ENCODE assay signal across 16 mouse cellular contexts in the genomic region with DNA sequence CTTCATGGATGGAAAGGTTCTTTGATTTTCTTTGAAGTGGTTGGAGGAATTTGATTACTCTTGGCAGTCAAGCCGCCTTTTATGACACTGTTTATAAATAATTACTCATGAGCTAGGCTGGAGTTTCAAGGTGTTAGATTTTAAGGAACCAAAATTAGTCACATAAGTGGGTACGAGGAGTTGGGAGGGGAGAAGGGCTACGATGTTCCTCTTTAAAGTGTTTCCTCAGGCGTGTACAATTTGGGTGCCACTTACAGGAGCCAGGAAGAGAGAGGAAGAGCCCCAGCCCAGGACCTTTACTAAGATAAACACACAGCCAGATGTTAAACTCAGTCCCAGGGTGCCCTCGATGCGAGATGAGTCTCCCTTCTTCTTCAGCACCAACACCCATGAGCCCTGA. TPM values are rescaled to one million over a fixed set of nuclear protein-coding genes. Genes with fewer than 3 reads are reported as not detected.
"Had no signal": no experiment of that assay in that cellular context is flagged by ENCODE, and none has a peak within 500 bp of the region (broad histone marks: within the 10 kb centered on the region; RNA-seq: fewer than 3 reads in every experiment).

No protein-coding gene starts in this region.

- H3K9me3 ChIP-seq: intestine, embryonic 15.5 days; liver, embryonic 13.5 days; lung, embryonic 15.5 days; megakaryocyte, embryonic 14.5 days; neural tube, embryonic 12.5 days had no signal

- H3K27ac ChIP-seq: intestine, embryonic 15.5 days; liver, embryonic 13.5 days; lung, embryonic 15.5 days; neural tube, embryonic 12.5 days had no signal

- DNase-seq: kidney, adult 18-20 months; kidney, postnatal 10 days; liver; liver, embryonic 13.5 days; liver, postnatal 0 days; lung, postnatal 14 days; retina, postnatal 1 day; right cerebral cortex, postnatal 4 days; spleen, adult 18-20 months; thymus, postnatal 4 days had no signal

- ATAC-seq: intestine, embryonic 15.5 days; liver, postnatal 0 days had no signal

- H3K4me1 ChIP-seq: intestine, embryonic 15.5 days; lung, embryonic 15.5 days had no signal

- H3K4me3 ChIP-seq: intestine, embryonic 15.5 days; liver, embryonic 13.5 days; lung, embryonic 15.5 days; megakaryocyte, embryonic 14.5 days; neural tube, embryonic 12.5 days had no signal

- H3K4me2 ChIP-seq: intestine, embryonic 15.5 days; liver, embryonic 13.5 days; lung, embryonic 15.5 days; midbrain, embryonic 11.5 days; neural tube, embryonic 12.5 days had no signal

- H3K9ac ChIP-seq: intestine, embryonic 15.5 days; liver, postnatal 0 days; lung, embryonic 15.5 days; neural tube, embryonic 12.5 days had no signal

- H3K27me3 ChIP-seq: intestine, embryonic 15.5 days; liver, embryonic 13.5 days; lung, embryonic 15.5 days had no signal

- H3K36me3 ChIP-seq: intestine, embryonic 15.5 days; liver, embryonic 13.5 days; lung, embryonic 15.5 days; neural tube, embryonic 12.5 days had no signal

RNA-seq across cellular contexts. Expression of a gene that starts 7.3 kb away (rescaled TPM):
- total RNA-seq: neutrophil, adult 5-6 weeks had no signal
